Mouse (Mus musculus) layer of hippocampus, adult 18-20 months (tissue): ENCODE measurements at regions not wholly inside any gene's neighbourhood (a gene's known extent, or its start where the extent isn't known, plus 50 kb on each side); places are given as distances from the start of the nearest gene placed in this dataset.
A peak's percentile ranks its signal among the peaks of the same experiment; 100 is the strongest.

Experiments used
- DNase-seq, 2 experiments: peaks; one replicate each; pipeline ENCODE4 v3.0.0; 2022; ENCODE audit warnings: low spot score in 2 of 2

- DNase-seq: no peak
Observed at GRCm38 (mm10) chrX:76795304-76795703, 192.6 kb upstream of the Cldn34d start.

GRCm38 (mm10) chrX:76790613-76791012 is 187.9 kb upstream of the Cldn34d start:
- DNase-seq: no peak

DNA sequence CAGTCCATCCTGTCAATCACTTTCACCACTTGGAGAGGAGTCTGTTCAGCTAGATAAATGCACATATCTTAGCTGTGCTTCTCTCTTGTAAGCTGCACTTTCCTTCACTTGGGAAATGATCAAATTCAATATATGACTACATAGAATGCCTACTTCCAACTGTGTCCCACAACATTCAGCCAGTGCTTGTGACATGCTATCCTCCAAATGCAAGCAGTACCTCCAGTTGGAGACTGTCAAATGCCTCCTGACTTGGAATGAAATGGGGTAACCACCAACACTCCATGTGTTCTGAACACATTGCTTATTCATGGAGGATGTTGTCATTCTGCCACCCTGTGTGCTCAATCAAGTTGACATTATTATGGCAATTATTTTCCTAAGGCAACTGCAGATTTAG is 177.3 kb upstream of the Cldn34d start:
- peak in 1 of 2 experiments; percentile 30 for DNase-seq
